Mouse (Mus musculus) yolk sac, embryonic 10.5 days (tissue): ENCODE measurements around the gene 4933402J07Rik.

Experiments
- DNase-seq: peaks from one replicate; pipeline ENCODE4 v3.0.0-alpha.2; 2017; ENCODE audit warnings: low spot score

Gene 4933402J07Rik

GRCm38 (mm10) chr8:87563553-87563952 is at the start of gene 4933402J07Rik:
Gene 4933402J07Rik, plus strand, starts transcription at chr8:87563853.
- DNase-seq = no peak

- no peak for DNase-seq
Observed at GRCm38 (mm10) chr8:87517132-87517531, 46.5 kb upstream of the 4933402J07Rik start.

DNA sequence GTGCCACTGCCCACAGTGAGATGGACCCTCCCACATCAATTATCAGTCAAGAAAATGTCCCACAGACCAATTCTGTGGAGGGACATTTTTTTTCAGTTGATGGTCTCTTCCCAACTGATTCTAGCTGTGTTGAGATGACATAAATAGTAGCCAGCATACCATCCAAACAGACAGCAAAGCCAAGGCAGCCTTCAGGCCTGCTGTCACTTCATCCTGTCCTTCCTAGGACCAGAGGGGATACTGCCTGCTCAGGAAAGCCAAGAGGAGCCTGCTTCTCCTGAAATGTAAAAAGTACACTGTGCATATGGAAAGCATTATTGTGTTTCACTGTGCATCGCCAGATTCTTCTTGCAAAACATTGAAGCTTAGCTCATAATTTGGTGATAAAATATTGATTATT is 38.6 kb upstream of the 4933402J07Rik start:
- no peak for DNase-seq

DNA sequence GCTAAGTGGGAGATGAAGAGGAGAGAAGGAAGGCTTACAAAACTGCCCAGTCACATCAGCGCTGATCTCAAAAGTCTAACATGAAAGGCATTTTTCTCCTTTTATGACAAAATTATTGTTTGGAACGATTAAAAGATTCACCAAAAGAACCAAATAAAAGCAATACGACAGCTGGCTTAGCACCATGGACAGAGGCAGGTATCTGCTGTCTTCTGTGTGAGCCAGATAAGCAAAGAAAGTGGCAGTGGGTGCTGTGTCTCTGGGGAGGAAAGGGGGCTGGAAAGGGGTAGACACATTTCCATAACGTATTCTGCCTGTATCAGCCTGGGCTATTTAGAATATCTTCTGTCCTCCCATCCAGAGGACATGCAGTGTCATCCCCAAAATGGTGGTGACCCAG is 32.5 kb upstream of the 4933402J07Rik start:
- no peak for DNase-seq

DNA sequence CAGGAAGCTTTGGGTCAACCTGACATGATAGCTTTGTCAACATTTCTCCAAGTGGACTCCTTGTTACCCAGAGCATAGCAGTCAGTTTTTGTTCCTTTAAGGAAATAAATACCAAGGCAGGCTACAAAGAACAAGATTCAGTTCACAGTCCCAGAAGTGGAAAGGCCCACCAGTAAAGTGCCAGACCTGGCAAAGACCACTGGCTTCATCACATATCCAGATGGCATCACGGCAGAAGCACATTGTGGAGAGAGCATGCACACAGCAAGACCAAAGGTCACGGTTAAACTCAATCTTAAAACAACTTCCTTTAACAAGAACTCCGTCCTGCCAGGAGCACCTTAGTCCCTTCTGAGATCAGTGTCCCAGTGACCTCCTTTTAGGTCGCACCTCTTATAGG is 30.2 kb upstream of the 4933402J07Rik start:
- DNase-seq = no peak

DNA sequence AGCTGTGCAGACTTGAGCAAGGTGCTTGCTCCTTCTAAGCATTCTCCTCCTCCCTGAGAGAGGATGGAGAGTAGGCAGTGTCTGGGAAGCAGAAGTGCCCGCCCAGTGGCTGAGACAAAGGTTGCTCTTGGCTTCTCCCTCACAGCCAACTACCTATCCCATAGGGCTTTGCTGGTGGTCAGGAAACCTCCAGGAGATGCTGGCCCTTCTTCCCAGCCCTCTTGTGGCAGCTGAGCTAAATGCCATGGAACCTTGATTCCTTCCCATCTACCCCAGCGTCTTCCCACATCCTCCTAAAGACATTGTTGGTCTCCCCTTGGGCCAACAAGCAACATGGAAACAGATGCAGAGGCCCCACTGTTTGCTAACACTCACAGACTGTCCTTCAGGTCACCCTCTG is 28.8 kb upstream of the 4933402J07Rik start:
- no peak for DNase-seq

DNA sequence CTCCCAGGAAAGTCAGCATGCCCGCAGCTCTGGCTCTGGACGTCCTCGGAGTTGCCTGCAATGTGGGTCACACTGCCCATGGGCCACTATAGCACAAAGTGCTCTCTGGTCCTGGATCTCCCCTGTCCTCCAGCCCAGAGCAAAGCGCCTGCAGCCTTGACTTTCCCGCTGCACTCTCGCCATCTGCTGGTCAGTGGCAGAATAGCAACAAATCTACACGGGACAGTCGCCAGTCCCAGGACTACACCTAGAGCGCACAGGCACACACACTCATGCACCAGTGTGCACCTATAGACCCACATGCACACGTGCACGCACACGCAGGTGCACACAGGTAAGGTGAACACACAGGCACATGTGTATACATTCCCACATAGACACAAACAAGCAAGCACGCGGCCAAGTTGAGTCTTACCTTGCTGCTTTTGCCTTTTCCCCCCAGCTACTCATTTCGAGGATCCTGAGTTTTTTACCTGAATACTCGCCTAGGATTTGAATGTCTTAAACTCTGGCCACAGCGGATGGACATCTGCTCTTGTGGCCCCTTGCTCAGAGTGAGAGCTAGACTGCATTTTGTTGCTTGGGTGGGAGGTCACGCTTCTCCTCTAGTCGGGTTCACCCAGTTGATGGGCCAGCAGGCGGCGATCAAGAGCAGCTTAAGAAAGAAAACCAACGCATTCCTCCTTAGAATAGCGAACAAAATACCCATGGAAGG is 26.9 kb upstream of the 4933402J07Rik start:
- peak; percentile 69 for DNase-seq

GRCm38 (mm10) chr8:87539829-87540394 is 23.7 kb upstream of the 4933402J07Rik start:
- DNase-seq = no peak

- no peak for DNase-seq
Observed at GRCm38 (mm10) chr8:87549881-87550280, 13.8 kb upstream of the 4933402J07Rik start.

DNA sequence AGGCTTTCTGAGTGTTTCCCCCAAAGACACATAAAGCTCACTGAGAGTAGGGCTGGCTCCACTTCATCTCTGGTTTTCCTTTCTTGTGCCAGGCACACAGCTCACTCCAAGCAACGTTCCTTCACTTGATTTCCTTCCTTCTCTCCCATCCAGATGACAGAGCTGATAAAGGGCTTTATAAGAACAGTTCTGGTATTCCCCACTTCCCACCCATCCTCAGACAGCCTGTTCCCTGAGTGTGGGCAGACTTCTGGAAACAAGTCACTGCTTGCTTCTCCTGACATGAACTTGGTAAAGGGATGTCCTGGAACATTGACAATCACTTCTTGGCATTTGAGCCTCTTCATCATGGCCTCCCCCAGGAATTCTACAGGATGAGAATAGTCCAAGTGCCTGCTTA is 10.9 kb upstream of the 4933402J07Rik start:
- DNase-seq = no peak

DNA sequence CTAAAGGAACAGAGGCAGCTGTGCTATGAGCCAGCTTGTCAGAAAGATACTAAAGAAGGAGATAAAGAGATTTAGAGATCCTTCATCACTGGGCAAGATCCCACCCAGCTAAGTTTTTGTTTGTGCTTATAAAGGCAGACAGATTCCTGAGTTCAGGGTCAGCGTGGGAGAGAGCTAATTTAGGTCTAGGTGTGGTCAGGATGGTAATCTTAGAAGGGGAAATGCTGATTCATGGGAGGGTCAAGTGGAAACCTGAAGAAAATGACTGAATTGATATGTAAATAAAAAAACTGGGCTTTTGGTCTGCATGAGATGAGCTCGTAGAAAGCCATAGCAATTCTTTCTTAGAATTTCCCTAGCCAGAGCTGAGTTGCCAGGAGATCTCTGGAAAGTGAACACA is 2.9 kb upstream of the 4933402J07Rik start:
- DNase-seq = no peak

DNA sequence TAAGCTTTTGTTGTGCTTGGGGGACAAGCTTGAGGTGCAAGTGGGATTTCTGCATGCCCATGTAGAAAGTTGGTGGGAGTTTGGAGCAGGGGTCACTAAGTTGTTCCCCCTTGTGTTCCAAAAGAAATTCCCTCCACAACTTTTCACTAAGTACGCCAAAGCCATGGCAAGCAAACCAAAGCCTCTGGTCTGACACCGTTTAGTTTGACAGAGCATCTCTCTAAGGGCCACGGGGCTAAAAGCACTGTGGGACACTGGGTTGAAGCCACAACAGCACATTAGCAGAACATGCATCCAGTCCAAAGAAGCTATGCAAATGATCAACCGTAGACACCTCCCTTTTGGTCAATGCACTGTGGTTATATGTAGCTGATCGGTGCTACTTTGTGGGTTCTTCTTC is 5.5 kb downstream of the 4933402J07Rik start:
- DNase-seq = no peak

- DNase-seq = peak; percentile 5
Observed at GRCm38 (mm10) chr8:87569706-87570563, 6.3 kb downstream of the 4933402J07Rik start.

- DNase-seq = no peak
Observed at GRCm38 (mm10) chr8:87570564-87570855, 6.9 kb downstream of the 4933402J07Rik start.

DNA sequence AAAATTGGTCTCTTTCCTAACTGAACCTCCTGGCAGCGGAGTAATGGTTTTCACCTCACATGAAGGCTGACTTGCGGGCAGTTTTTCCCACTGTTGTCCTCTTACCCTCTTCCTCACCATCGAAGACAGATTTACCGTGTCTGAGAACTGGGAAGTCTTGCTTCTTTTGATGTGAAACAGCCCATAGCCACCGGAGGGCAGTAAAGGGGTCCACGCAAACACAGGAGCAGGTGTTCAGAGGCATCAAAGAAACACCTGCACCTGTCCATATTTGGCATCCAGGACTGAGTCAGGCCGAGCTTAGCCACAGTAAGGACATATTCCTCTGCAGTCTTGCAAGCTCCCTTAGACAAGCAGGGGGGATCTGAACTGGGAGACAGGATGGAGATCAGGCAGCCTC is 7.2 kb downstream of the 4933402J07Rik start:
- DNase-seq = no peak

- DNase-seq = peak; percentile 22
Observed at GRCm38 (mm10) chr8:87594272-87594671, 30.6 kb downstream of the 4933402J07Rik start.

- no peak for DNase-seq
Observed at GRCm38 (mm10) chr8:87602731-87603130, 39.1 kb downstream of the 4933402J07Rik start.

- DNase-seq = no peak
Observed at GRCm38 (mm10) chr8:87609110-87609509, 45.5 kb downstream of the 4933402J07Rik start.

DNA sequence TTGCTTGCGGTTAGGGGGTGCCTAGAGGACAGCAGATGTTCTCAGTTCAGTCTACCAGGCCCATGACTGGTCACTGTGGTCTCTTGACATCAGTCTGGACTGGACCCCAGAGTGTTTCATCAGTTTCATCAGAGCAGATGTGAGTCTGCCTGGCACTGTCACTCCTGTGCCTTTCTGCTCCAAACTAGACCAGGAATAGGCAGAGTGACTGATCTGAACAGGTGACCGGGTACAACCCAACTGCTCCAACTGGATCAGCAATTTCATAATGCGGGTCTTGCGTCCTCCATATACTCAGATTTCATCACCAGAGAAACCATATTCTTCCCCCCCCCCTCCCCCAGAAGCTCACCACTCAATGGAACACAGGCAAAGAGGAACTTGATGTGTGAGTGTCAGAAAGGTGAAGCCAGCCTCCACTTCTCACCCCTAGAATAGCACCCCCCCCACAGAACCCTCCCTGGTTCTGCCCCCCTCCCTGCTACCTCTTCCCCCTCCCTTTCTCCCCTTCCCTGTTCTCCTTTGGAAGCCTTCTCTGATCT is 46.1 kb downstream of the 4933402J07Rik start:
- no peak for DNase-seq

DNA sequence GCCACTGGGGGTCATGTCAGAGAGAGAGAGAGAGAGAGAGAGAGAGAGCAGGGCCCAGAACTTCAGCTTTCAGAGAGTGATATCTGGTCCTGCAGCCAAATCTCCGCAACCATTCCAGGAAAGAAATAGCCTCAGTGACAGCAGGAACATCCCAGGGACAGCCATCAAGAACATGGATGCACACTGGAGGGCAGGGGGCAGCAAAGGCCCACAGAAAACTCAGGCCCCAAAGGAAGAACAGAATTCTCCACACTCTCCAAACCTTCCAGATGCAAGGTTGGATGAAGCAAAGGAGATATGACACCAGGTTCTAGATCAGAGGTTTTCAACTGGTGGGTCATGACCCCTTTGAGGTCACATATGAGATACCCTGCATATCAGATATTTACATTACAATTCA is 50.0 kb downstream of the 4933402J07Rik start:
- DNase-seq = no peak

DNA sequence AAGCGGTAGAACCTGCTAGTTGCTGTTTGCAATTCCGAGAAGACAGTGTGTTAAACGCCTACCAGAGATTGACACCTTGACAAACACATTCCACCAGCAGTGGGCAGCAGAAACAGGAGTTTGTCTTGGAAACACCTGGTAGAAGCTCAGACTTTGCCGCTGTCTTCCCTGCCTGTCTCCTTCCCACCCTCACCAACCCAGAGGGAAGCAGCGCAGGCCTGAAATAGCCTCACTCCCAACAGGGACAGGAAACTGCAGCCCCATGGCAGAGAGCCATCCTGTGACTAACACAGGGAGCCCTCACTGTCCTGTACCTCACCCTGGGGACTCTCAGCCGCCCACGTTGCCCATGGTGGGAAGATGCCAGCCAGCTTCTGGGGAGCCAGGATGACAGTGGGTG is 55.5 kb downstream of the 4933402J07Rik start:
- no peak for DNase-seq

GRCm38 (mm10) chr8:87619529-87619928 is 55.9 kb downstream of the 4933402J07Rik start:
- DNase-seq = no peak

DNA sequence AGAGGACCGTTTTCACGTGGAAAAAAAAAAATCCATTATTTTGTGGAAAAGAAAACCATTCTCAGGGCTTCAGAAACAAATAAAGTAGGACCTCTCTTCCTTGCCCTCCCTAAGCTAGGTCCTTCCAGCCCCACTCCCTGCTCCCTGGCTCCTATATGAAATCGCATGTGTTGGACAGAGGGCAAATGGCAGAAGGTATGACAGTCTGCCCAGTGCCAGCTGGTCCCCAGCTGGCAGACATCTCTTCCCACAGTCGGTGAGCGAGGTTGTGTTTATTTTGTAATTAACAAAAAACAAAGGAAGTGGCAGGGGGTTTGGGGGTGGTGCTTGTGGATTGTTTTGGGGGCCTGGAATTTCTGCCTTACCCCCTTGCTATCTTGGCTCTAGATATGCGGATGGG is 56.6 kb downstream of the 4933402J07Rik start:
- DNase-seq = no peak
